Mouse (Mus musculus) cerebellum, postnatal 10 days (tissue): ENCODE data around the gene Rcor2.

ENCODE experiments used
- DNase-seq, 2 experiments: peaks; one replicate each; pipeline ENCODE4 v3.0.0; 2021; ENCODE audit warnings: mixed read lengths in 2 of 2

Gene Rcor2

GRCm38 (mm10) chr19:7267091-7267741 lies at the start of gene Rcor2:
Gene Rcor2, plus strand, starts transcription at chr19:7267325.
- DNase-seq = peak; percentile 90 to 94

DNA sequence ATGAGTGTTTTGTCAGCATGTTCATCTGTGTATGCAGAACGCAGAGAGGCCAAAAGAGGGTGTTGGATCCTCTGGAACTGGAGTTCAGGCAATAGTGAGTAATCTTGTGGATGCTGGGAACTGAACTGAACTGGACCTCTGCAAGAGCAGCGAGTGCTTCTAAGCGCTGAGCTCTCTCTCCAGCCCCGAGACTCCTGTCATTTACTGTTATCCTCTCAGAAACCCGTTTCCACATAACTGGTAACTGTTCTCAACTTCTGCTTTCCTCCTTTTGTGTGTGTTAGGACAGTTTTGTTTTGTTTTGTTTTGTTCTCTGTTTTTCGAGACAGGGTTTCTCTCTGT lies 49.2 kb upstream of the Rcor2 start:
- DNase-seq = no peak

DNA sequence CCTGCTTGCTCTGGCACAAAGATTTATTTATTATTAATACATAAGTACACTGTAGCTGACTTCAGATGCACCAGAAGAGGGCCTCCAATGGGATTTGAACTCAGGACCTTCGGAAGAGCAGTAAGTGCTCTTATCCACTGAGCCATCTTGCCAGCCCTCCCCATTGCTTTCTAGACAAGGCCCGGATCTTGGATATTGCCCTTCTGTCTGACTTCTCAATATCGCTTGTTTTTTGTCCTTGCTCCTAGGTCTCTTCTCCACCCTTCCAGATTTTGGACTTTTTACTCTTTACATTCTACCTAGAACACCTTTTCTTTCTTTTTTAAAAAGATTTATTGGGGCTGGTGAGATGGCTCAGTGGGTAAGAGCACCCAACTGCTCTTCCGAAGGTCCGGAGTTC lies 48.4 kb upstream of the Rcor2 start:
- DNase-seq = no peak

GRCm38 (mm10) chr19:7222196-7222595 lies 44.9 kb upstream of the Rcor2 start:
- no peak for DNase-seq

DNA sequence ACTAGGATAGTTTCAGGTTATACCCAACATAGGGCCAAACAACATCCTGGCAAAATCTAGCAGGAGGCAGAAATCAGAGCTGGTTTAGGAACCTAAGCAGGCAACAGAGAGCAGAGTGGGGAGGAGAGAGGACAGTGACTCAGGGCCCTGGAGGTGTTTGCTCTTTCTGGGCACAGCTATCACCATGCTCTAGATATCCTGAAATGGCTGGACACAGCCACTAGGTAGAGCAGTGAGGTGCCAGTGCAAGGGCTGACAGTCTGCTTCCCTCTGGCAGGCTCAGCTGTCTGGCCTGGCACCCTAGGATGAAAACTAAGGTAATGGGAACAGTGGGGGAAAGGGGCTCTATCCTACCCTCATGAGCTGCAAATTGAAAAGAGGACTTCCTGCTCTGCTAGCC lies 43.6 kb upstream of the Rcor2 start:
- no peak for DNase-seq

DNA sequence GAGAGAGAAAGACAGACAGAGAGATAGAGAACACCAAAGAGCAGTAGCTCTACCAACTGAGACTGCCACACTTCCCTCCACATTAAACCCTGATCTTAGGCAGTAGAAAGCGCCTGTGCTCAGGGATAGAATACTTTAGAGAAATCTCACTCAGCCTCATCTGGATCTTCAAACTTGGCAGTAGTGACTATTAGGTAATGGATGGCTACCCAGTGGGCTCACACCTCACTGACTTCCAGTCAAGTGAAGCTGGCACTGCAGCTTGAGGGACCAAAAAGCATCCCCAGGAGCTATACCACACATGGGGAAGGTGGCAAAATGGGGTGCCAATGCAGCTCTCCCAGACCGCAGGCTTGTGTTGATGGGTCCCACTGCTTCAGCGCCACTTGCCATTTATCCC lies 42.9 kb upstream of the Rcor2 start:
- no peak for DNase-seq

- no peak for DNase-seq
Observed at GRCm38 (mm10) chr19:7225096-7225690, 41.9 kb upstream of the Rcor2 start.

- DNase-seq = no peak
Observed at GRCm38 (mm10) chr19:7226511-7226914, 40.6 kb upstream of the Rcor2 start.

GRCm38 (mm10) chr19:7234537-7235221 lies 32.4 kb upstream of the Rcor2 start:
- peak; percentile 93 to 94 for DNase-seq

GRCm38 (mm10) chr19:7235461-7235860 lies 31.7 kb upstream of the Rcor2 start:
- DNase-seq = no peak

DNA sequence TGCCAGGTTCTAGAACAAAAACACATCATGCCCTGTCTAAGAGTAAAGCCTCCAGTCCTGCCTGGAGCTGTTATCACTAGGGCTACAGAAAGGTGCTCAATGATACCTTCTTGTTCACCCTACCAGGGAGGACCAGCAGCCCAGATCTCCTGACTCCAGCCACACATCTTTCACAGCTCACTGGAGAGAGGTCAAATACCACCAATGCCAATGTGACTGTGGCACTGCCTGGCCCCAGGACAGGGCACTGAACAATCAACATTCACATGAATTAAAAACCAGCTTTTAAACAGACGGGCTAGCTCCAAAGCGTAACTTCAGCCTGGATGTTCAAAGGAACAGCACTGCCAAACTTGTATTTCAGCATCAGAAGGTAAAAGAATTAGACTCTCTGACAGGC lies 31.1 kb upstream of the Rcor2 start:
- no peak for DNase-seq

DNA sequence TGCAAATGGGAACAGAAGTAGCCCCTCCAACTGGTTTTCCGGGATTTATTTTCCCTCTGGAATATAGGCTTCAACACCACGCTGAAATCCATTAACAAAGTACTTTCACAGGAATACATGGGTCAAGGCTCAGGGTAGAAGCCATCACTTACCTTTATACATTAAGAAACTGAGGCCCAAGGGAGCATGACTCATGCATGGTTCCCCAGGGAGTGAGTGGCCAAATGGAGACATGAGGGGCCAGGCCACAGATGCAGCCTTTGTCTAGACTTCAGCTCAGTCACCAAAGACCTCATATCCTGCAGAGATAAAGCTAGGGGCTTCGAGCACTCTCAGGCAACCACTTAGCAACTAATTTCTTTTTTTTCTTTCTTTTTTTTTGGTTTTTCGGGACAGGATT lies 30.4 kb upstream of the Rcor2 start:
- no peak for DNase-seq

DNA sequence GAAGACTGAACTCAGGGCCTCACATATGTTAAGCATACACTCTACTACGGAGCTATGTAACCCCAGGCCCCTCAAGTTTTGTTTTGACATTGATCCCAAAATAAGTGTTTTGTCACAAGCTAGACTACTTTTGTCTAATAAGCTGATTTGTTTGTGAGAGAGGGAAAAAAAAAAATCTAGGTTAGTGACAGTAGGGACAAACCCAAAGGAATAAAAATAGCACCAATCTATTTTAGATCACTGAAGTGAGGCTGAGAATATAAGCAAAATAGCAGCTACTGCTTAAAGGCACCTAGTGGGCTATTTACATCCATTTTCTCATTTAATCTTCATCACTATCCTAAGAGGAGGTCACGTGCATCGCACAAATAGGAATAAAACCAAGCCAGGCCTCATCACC lies 27.6 kb upstream of the Rcor2 start:
- DNase-seq = no peak

- DNase-seq = peak in 1 of 2 experiments; percentile 58
Observed at GRCm38 (mm10) chr19:7240291-7240690, 26.8 kb upstream of the Rcor2 start.

GRCm38 (mm10) chr19:7240782-7241690 lies 26.1 kb upstream of the Rcor2 start, which contains the start of gene Naa40:
Gene Naa40, minus strand, starts transcription at chr19:7241183.
- peak; percentile 98 for DNase-seq

GRCm38 (mm10) chr19:7246021-7246420 lies 21.1 kb upstream of the Rcor2 start:
- DNase-seq = no peak

- peak; percentile 94 to 96 for DNase-seq
Observed at GRCm38 (mm10) chr19:7257881-7258280, 9.2 kb upstream of the Rcor2 start.

DNA sequence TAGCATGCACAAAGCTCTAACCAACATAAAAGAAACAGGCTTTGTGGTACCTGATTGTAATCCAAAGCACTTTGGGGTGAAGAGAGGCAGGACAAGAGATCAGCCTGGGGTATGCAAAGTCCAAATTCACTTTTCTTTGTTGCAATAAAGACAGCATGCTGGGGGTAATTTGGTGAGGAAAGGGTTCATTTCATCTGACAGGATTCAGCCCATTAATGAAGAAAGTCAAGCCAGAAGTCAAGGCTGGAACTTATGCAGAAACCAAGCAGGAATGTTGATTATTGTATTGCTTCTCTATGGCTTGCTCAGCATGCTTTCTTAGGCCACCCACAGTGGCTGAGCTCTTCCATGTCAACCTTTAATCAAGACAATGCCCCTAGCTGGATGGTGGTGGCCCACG lies 5.6 kb upstream of the Rcor2 start:
- DNase-seq = no peak

DNA sequence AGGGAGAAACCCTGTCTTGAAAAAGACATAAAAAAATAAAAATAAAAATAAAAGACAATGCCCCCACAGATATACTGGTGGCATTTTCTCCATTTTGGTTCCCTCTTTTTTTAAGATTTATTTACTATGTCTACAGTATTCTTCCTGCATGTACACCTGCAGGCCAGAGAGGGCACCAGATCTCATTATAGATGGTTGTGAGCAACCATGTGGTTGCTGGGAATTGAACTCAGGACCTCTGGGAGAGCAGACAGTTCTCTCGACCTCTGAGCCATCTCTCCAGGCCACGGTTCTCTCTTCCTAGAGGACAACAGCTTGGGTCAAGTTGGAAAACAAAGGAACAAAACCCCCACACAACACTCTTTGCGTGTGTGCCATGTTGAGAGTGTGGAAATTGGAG lies 5.2 kb upstream of the Rcor2 start:
- DNase-seq = no peak

GRCm38 (mm10) chr19:7262592-7262991 lies 4.5 kb upstream of the Rcor2 start:
- DNase-seq = no peak

DNA sequence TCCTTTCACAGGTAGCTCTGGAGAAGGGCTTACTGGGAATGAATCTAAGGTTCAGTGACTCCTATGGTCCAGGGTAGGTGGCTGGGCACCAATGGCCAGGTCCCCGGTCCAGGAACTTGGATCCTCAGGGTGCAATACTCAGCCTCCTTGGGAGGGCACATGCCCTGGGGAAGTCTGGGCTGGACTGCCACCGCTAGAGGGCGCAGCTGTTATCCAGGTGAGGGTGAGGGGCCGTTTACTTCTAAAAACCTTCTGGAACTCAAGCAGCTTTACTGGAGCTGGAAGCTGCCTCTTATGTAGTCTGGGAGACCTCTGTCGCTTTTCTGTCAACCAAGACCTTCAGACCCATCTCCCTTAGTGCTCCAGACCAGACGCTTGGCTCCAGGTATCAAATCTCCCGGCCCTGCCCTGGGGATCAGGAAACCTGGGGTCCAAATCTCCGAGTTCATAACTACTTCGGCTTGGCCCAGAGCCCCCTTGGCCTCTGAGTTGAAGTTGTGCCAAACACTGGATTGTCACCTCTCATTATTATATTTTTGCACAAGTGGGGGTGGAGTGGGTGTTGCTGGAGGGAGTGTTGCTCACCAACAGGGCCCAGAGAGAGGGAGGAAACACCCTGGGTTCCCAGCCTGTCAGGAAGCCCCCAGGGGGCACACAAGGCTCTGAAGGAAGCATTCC lies 2.9 kb upstream of the Rcor2 start:
- DNase-seq = peak; percentile 91 to 94

GRCm38 (mm10) chr19:7264766-7265331 lies 2.3 kb upstream of the Rcor2 start:
- peak; percentile 82 to 89 for DNase-seq
